Mouse (Mus musculus): ENCODE data around the gene Actg1. TPM values are rescaled to one million over a fixed set of nuclear protein-coding genes. Genes with fewer than 3 reads are reported as not detected.
"Not testable (repeated sequence)": the region's sequence is repeated elsewhere in the genome, so short reads cannot be mapped to it uniquely, and the experiment has no call there.

Gene Actg1
- total RNA-seq, 2 experiments from 2014 or later, result 341 to 637 TPM

- no peak for ATAC-seq (replicated peaks; ENCODE audit: low FRiP score, poor library complexity, severe bottlenecking)
These were observed 485 bp upstream of the Actg1 start for GRCm38 (mm10) chr11:120348684-120349370.

- ATAC-seq (replicated peaks; ENCODE audit: low FRiP score, poor library complexity, severe bottlenecking), result 0 out of 2 replicates have a peak, but pooled peaks have one; percentile 50
These were observed 1.0 kb downstream of the Actg1 start for GRCm38 (mm10) chr11:120347301-120347700.

GRCm38 (mm10) chr11:120346383-120347034 lies 1.8 kb downstream of the Actg1 start:
- ATAC-seq (replicated peaks; ENCODE audit: low FRiP score, poor library complexity, severe bottlenecking), result not testable (repeated sequence)

- ATAC-seq (replicated peaks; ENCODE audit: low FRiP score, poor library complexity, severe bottlenecking), result no peak
These were observed 3.2 kb downstream of the Actg1 start for GRCm38 (mm10) chr11:120345067-120345681.

GRCm38 (mm10) chr11:120344310-120344920 lies 3.9 kb downstream of the Actg1 start:
- no peak for ATAC-seq (replicated peaks; ENCODE audit: low FRiP score, poor library complexity, severe bottlenecking)

- no peak for ATAC-seq (replicated peaks; ENCODE audit: low FRiP score, poor library complexity, severe bottlenecking)
These were observed 4.6 kb downstream of the Actg1 start for GRCm38 (mm10) chr11:120343519-120344309.

GRCm38 (mm10) chr11:120342656-120343160 lies 5.6 kb downstream of the Actg1 start:
- ATAC-seq (replicated peaks; ENCODE audit: low FRiP score, poor library complexity, severe bottlenecking), result no peak

- no peak for ATAC-seq (replicated peaks; ENCODE audit: low FRiP score, poor library complexity, severe bottlenecking)
These were observed 6.7 kb downstream of the Actg1 start for GRCm38 (mm10) chr11:120341661-120342060.

- no peak for ATAC-seq (replicated peaks; ENCODE audit: low FRiP score, poor library complexity, severe bottlenecking)
These were observed 8.3 kb downstream of the Actg1 start for GRCm38 (mm10) chr11:120339978-120340513.

- ATAC-seq (replicated peaks; ENCODE audit: low FRiP score, poor library complexity, severe bottlenecking), result no peak
These were observed 9.6 kb downstream of the Actg1 start for GRCm38 (mm10) chr11:120338786-120339185.

GRCm38 (mm10) chr11:120337447-120337846 lies 10.9 kb downstream of the Actg1 start:
- peak; percentile 69 for ATAC-seq (replicated peaks; ENCODE audit: low FRiP score, poor library complexity, severe bottlenecking)

GRCm38 (mm10) chr11:120335431-120336021 lies 12.8 kb downstream of the Actg1 start:
- no peak for ATAC-seq (replicated peaks; ENCODE audit: low FRiP score, poor library complexity, severe bottlenecking)

- no peak for ATAC-seq (replicated peaks; ENCODE audit: low FRiP score, poor library complexity, severe bottlenecking)
These were observed 28.2 kb downstream of the Actg1 start for GRCm38 (mm10) chr11:120320156-120320555.

GRCm38 (mm10) chr11:120319310-120319709 lies 29.0 kb downstream of the Actg1 start:
- ATAC-seq (replicated peaks; ENCODE audit: low FRiP score, poor library complexity, severe bottlenecking), result no peak

- ATAC-seq (replicated peaks; ENCODE audit: low FRiP score, poor library complexity, severe bottlenecking), result no peak
These were observed 30.9 kb downstream of the Actg1 start for GRCm38 (mm10) chr11:120317456-120317855.

GRCm38 (mm10) chr11:120316690-120317254 lies 31.6 kb downstream of the Actg1 start:
- peak; percentile 28; the same call in 1 of the 2 replicates for ATAC-seq (replicated peaks; ENCODE audit: low FRiP score, poor library complexity, severe bottlenecking)

GRCm38 (mm10) chr11:120315832-120316689 lies 32.3 kb downstream of the Actg1 start:
- peak; percentile 97 for ATAC-seq (replicated peaks; ENCODE audit: low FRiP score, poor library complexity, severe bottlenecking)

- 0 out of 2 replicates have a peak, but pooled peaks have one; percentile 14 for ATAC-seq (replicated peaks; ENCODE audit: low FRiP score, poor library complexity, severe bottlenecking)
These were observed 33.0 kb downstream of the Actg1 start for GRCm38 (mm10) chr11:120315416-120315761.
